Mouse (Mus musculus) liver, embryonic 11.5 days (tissue): ENCODE measurements around the gene Gjd2. TPM values are rescaled to one million over a fixed set of nuclear protein-coding genes. Genes with fewer than 3 reads are reported as not detected.

Experiments
- ATAC-seq: fragments of 200-750 bp; cut with Nextera tagmentation; replicated peaks from 2 replicates; pipeline ENCODE4 v1.8.0; 2017; ENCODE audit warnings: moderate number of reproducible peaks, mild to moderate bottlenecking, moderate TSS enrichment, moderate library complexity; ENCODE audit not compliant: low FRiP score
- DNase-seq: peaks from one replicate; pipeline ENCODE4 v3.0.0-alpha.2; 2017; ENCODE audit warnings: low spot score
- H3K27ac ChIP-seq: fragments of 300-500 bp; sonication (generic); 2 replicates; pipeline ENCODE4 v1.5.1; 2014; ENCODE audit warnings: mild to moderate bottlenecking, low read depth, low read length, control low read depth
- H3K27me3 ChIP-seq: fragments of 300-500 bp; sonication (generic); replicated peaks from 2 replicates; pipeline ENCODE4 v1.6.1; 2014; ENCODE audit warnings: low read length, mixed read lengths; ENCODE audit not compliant: control insufficient read depth, insufficient read depth
- H3K36me3 ChIP-seq: fragments of 300-500 bp; sonication (generic); 2 replicates; pipeline ENCODE4 v1.6.1; 2014; ENCODE audit warnings: mild to moderate bottlenecking, low read length, moderate library complexity, mixed read lengths; ENCODE audit not compliant: control insufficient read depth, insufficient read depth
- H3K4me1 ChIP-seq: fragments of 300-500 bp; sonication (generic); replicated peaks from 2 replicates; pipeline ENCODE4 v1.6.1; 2014; ENCODE audit warnings: low read length, mixed read lengths; ENCODE audit not compliant: control insufficient read depth, insufficient read depth
- H3K4me2 ChIP-seq: fragments of 300-500 bp; sonication (generic); 2 replicates; pipeline ENCODE4 v1.6.1; 2014; ENCODE audit warnings: mild to moderate bottlenecking, control low read depth, moderate library complexity
- H3K4me3 ChIP-seq: fragments of 300-500 bp; sonication (generic); 2 replicates; pipeline ENCODE4 v1.5.1; 2014; ENCODE audit warnings: low read depth, low read length, control low read depth
- H3K9ac ChIP-seq: fragments of 300-500 bp; sonication (generic); 2 replicates; pipeline ENCODE4 v1.6.1; 2014; ENCODE audit warnings: low read depth, low read length, control low read depth
- H3K9me3 ChIP-seq: fragments of 300-500 bp; sonication (generic); 2 replicates; pipeline ENCODE4 v1.6.1; 2016; ENCODE audit warnings: low read length, inconsistent platforms, mixed read lengths; ENCODE audit not compliant: control insufficient read depth
- WGBS: fragments of 180-500 bp; shearing (Covaris S2); extraction: QIAGEN DNeasy Blood & Tissue Kit; methylation state at CpG from one replicate; pipeline ENCODE4 v1.1.7; 2014; 5-methylcytosine and 5-hydroxymethylcytosine counted together
- polyA plus RNA-seq: library from polyadenylated mRNA; unstranded; fragments of >200 nt; fragmentation: Nextera tagmentation; extraction: Ambion mirVana; gene quantifications from 2 replicates; pipeline ENCODE4 v1.2.1, GENCODE M21; 2014

Gjd2 gene
- polyA plus RNA-seq, 1 experiment from 2014 or later, result not detected

- WGBS, result 81% methylated on average over 11 of the region's 11 CpGs
Measured at GRCm38 (mm10) chr2:114019474-114020209, 6.2 kb upstream of the Gjd2 start.

DNA sequence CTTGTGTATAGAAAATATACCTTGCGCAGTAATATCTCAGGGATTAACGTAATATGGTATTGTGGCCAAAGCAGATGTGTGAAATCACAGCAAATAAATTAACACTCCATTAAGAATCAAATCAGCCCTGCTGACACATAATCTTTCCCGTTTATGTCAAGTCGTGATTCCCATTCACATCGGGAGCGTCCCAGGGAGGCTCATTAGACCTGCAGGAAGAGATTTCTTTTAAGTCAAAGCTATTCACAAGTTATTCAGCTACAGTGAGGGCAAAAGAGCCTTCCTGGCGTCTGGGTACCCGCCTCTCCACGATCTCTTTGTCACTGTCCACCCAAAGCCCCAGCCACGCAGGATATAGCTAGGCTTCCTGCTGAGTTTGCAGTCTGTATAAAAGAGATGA, 4.7 kb upstream of the Gjd2 start:
- Histone ChIP-seq H3K36me3 (no peaks in the 10 kb centered on the region), H3K9ac (no peak overlapping the region), H3K9me3 (no peaks in the 10 kb centered on the region), H3K27me3 (peaks cover 21% of the 10 kb centered on the region), H3K4me2 (no peak overlapping the region), H3K27ac (no peak overlapping the region), H3K4me1 (no peaks in the 10 kb centered on the region), H3K4me3 (no peak overlapping the region)
- WGBS, result 31% methylated on average over 10 of the region's 10 CpGs
- ATAC-seq (no peak), DNase-seq (no peak)

More at GRCm38 (mm10) chr2:114019474-114020209, 6.2 kb upstream of the Gjd2 start:
- H3K9me3 ChIP-seq, result no peaks in the 10 kb centered on the region
- no peak overlapping the region for H3K27ac ChIP-seq
- H3K4me3 ChIP-seq, result no peak overlapping the region
- DNase-seq (no peak), ATAC-seq (no peak)
- no peaks in the 10 kb centered on the region for H3K4me1 ChIP-seq
- H3K4me2 ChIP-seq, result no peak overlapping the region
- H3K36me3 ChIP-seq, result no peaks in the 10 kb centered on the region
- peaks cover 6% of the 10 kb centered on the region for H3K27me3 ChIP-seq
- no peak overlapping the region for H3K9ac ChIP-seq

DNA sequence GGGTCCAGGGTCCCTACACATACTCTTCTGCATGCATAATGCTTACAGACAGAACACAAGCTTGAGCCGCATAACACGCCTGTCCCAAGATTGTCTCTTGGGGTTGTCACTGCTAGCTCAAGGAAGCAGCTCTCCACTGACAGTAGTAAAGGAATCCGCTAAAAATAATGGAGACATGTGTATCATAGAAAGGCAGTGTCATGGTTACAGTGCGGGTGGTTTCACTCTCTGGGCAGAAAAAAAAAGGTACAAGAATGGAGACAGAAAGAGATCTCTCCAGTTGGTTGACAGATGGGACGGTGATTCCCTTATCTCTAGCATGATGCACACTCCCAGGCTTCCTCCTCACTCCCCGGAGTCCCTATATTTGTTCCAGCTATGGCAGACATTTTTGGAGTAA, 1.4 kb upstream of the Gjd2 start:
- H3K27me3 ChIP-seq, result peaks cover 41% of the 10 kb centered on the region
- ATAC-seq, result no peak
- WGBS, result 63% methylated on average over 6 of the region's 6 CpGs

DNA sequence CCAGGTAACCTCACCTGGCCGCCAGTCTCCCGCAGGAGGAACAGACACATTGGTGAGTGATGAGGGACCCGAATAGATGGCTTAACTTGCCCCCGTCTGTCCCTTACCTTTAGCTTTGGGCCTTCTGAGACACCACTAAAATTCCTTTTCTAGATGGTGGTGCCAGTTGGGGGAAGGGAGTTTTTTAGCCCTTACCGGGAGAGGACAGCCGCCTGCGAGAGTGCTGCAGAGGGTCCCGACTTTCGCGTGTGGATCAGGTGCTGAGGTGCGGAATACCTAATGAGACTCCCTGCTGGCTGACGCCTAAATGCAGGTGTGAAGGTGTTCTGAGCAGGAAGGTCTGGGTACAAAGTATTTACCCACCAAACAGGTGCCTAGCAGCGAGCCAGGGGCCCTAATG, 427 bp upstream of the Gjd2 start:
- H3K36me3 ChIP-seq, result no peaks in the 10 kb centered on the region
- no peaks in the 10 kb centered on the region for H3K9me3 ChIP-seq
- DNase-seq (no peak), ATAC-seq (no peak)
- peak overlapping the region; percentile 42 for H3K4me3 ChIP-seq
- no peak overlapping the region for H3K9ac ChIP-seq
- no peaks in the 10 kb centered on the region for H3K4me1 ChIP-seq
- 6% methylated on average over 13 of the region's 13 CpGs for WGBS
- no peak overlapping the region for H3K27ac ChIP-seq
- peak overlapping the region; percentile 64 for H3K4me2 ChIP-seq
- peaks cover 41% of the 10 kb centered on the region for H3K27me3 ChIP-seq

More for the DNA sequence above, 1.4 kb upstream of the Gjd2 start:
- no peak overlapping the region for H3K4me3 ChIP-seq
- H3K9ac ChIP-seq, result no peak overlapping the region
- no peaks in the 10 kb centered on the region for H3K36me3 ChIP-seq
- H3K4me1 ChIP-seq, result no peaks in the 10 kb centered on the region
- H3K27ac ChIP-seq, result no peak overlapping the region
- H3K9me3 ChIP-seq, result no peaks in the 10 kb centered on the region
- DNase-seq, result no peak
- no peak overlapping the region for H3K4me2 ChIP-seq

DNA sequence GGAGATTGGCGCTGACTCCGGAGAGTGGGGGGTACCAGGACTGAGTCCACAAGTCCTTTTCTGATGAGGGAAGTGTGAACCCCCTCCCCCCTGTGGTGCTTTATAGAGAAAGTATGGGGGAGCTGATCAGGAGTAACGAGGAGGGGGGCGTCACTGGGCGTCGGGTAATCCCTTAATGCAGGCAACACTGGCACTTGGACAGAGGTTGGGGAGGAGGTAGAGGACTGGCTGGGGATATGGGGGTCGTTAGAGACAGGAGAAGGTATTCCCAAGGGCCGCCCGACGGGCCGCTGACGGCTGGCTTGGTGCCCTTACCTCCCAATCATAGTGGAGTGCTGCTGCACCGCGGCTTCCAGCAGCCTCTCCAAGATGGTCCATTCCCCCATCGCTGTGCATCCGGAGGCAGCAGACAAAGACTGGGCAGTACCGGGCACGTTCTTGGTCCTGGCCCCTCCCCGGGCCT, 639 bp downstream of the Gjd2 start:
- H3K4me2 ChIP-seq, result no peak overlapping the region; the same call in 1 of the 2 replicates
- 4% methylated on average over 19 of the region's 19 CpGs for WGBS
- no peak overlapping the region for H3K27ac ChIP-seq
- no peak for ATAC-seq
- no peak overlapping the region for H3K4me3 ChIP-seq
- no peaks in the 10 kb centered on the region for H3K36me3 ChIP-seq
- H3K27me3 ChIP-seq, result peaks cover 41% of the 10 kb centered on the region
- no peaks in the 10 kb centered on the region for H3K4me1 ChIP-seq
- no peak overlapping the region for H3K9ac ChIP-seq
- DNase-seq, result peak; percentile 32
- no peaks in the 10 kb centered on the region for H3K9me3 ChIP-seq

DNA sequence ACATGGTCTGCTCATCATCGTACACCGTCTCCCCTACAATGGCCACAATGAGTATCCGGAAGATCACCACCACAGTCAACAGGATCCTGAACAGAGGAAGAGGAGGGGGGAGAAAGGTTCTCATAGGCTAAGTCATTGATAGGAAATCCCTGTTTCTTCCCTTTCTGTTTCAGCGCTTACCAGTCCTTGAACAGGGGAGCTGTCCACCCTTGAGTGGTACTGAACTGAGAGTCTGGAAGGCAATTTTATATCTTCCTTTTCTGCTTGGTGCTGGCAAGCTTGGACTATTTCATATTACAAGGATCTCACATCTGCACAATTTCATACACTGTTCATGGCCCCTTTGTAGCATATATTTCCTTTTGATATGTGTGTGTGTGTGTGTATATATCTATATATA, 1.6 kb downstream of the Gjd2 start:
- ATAC-seq (no peak), DNase-seq (no peak)
- WGBS, result 42% methylated on average over 4 of the region's 4 CpGs
- Histone ChIP-seq H3K9me3 (no peaks in the 10 kb centered on the region), H3K4me2 (no peak overlapping the region), H3K4me1 (no peaks in the 10 kb centered on the region), H3K27ac (no peak overlapping the region), H3K27me3 (peaks cover 41% of the 10 kb centered on the region), H3K4me3 (no peak overlapping the region), H3K36me3 (no peaks in the 10 kb centered on the region), H3K9ac (no peak overlapping the region)

DNA sequence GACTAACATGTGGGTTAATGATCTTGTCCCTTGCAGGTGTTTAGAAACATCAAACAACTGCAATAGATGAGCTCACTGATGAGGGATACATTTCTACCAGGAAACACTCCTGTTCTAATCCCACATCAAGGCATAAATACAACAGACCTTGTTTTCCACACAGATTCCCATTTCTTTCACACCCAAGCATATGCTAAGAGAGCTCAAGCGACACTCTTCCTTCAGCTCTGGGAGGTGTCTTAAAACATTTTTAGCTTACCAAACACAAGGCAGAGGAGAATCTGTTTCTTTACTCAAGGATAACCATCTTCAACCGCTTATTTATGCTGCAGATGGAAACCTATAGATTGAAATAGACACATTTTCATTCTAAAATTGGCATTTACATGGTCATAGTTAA, 5.1 kb downstream of the Gjd2 start:
- H3K4me1 ChIP-seq, result no peaks in the 10 kb centered on the region
- no peak overlapping the region for H3K27ac ChIP-seq
- H3K9me3 ChIP-seq, result no peaks in the 10 kb centered on the region
- H3K4me3 ChIP-seq, result no peak overlapping the region
- ATAC-seq (no peak), DNase-seq (no peak)
- WGBS, result 66% methylated on average over 2 of the region's 2 CpGs
- no peaks in the 10 kb centered on the region for H3K36me3 ChIP-seq
- H3K4me2 ChIP-seq, result no peak overlapping the region
- H3K9ac ChIP-seq, result no peak overlapping the region
- H3K27me3 ChIP-seq, result peaks cover 21% of the 10 kb centered on the region

DNA sequence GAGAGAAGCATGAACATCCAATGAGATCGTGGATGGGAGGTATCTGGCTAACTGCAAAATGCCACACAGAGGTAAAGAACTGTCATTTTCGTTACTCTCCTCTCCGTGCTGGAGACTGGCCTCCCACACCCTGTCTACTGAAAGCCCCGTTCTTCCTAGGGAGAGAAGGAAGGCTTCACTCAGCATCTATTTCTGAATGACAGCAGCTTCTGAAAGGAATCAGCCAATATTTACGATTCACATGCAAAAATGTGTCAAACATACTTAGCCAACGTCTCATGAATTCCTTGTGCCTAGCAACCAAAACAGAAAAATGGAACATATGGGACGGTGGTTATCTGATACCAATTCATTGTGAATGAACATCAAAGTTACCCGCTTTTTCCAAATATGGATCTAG, 15.9 kb downstream of the Gjd2 start:
- no peak overlapping the region for H3K27ac ChIP-seq
- WGBS, result 75% methylated on average over 8 of the region's 8 CpGs

DNA sequence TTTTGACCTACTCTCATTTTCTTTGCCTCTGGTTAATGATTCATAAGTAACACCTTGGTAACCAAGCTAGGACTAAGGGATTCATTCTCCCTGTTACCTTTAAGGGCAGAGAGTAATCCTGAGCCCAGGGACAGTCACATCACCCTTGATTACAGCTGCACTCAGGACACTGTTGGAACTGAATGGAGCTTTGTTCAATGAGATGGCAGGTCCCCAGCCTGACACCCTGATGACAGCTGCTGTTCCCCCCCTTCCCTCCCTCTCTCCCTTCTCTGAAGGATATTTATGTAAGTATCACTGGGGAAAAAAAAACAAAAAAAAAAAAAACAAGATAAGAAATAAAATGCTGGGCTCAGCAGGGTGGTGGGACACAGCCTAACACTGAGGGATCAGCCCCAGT, 16.5 kb downstream of the Gjd2 start:
- Histone ChIP-seq H3K9me3 (no peaks in the 10 kb centered on the region), H3K9ac (no peak overlapping the region), H3K4me1 (no peaks in the 10 kb centered on the region), H3K4me3 (no peak overlapping the region), H3K27me3 (no peaks in the 10 kb centered on the region), H3K36me3 (no peaks in the 10 kb centered on the region), H3K4me2 (no peak overlapping the region), H3K27ac (no peak overlapping the region)
- no peak for DNase-seq
- no peak for ATAC-seq

More for the DNA sequence above, 15.9 kb downstream of the Gjd2 start:
- H3K4me2 ChIP-seq, result no peak overlapping the region
- H3K27me3 ChIP-seq, result no peaks in the 10 kb centered on the region
- no peak for ATAC-seq
- no peak overlapping the region for H3K9ac ChIP-seq
- H3K4me3 ChIP-seq, result no peak overlapping the region
- no peaks in the 10 kb centered on the region for H3K4me1 ChIP-seq
- no peak for DNase-seq
- H3K9me3 ChIP-seq, result no peaks in the 10 kb centered on the region
- no peaks in the 10 kb centered on the region for H3K36me3 ChIP-seq
